Mouse (Mus musculus) MEL (cell line): Measurements from ENCODE around the gene Rnf144b. TPM values are rescaled to one million over a fixed set of nuclear protein-coding genes. Genes with fewer than 3 reads are reported as not detected.

Experiments
- DNase-seq: peaks from one replicate; pipeline ENCODE4 v3.0.0; 2011; ENCODE audit warnings: low read depth, low spot score
- H3K27ac ChIP-seq: 2 replicates; pipeline ENCODE4 v1.5.1; 2012; ENCODE audit warnings: low read depth, mild to moderate bottlenecking, control low read depth, low read length, moderate library complexity; ENCODE audit not compliant: control insufficient read depth
- H3K27me3 ChIP-seq, 2 experiments: fragments of 150-350 bp in 1 of 2; sonication (generic) in 1 of 2; 2 replicates each; pipeline ENCODE4 v1.6.1; 2012; ENCODE audit warnings: low read length in 2 of 2, mild to moderate bottlenecking in 2 of 2, improper control_type of control experiment in 1 of 2, moderate library complexity in 1 of 2; ENCODE audit not compliant: insufficient read depth in 2 of 2, control insufficient read depth in 1 of 2
- H3K36me3 ChIP-seq, 2 experiments: 2 replicates each; pipeline ENCODE4 v1.6.1; 2012 to 2014; ENCODE audit warnings: low read length in 2 of 2, improper control_type of control experiment in 1 of 2, inconsistent platforms in 1 of 2, mild to moderate bottlenecking in 1 of 2; ENCODE audit not compliant: insufficient read depth in 2 of 2, control insufficient read depth in 1 of 2
- H3K4me1 ChIP-seq, 2 experiments: fragments of 150-350 bp in 1 of 2; sonication (generic) in 1 of 2; 2 replicates each; pipeline ENCODE4 v1.6.1; 2012; ENCODE audit warnings: low read length in 2 of 2, improper control_type of control experiment in 1 of 2, mild to moderate bottlenecking in 1 of 2; ENCODE audit not compliant: insufficient read depth in 2 of 2, control insufficient read depth in 1 of 2
- H3K4me3 ChIP-seq, 2 experiments: fragments of 150-350 bp in 1 of 2; sonication (generic) in 1 of 2; 2 replicates each; pipeline ENCODE4 v1.5.1; 2012; ENCODE audit warnings: low read depth in 2 of 2, low read length in 2 of 2, mild to moderate bottlenecking in 2 of 2, moderate library complexity in 2 of 2, control low read depth in 1 of 2, improper control_type of control experiment in 1 of 2; ENCODE audit not compliant: control insufficient read depth in 1 of 2, insufficient read depth in 1 of 2
- H3K79me2 ChIP-seq: 2 replicates; pipeline ENCODE4 v1.6.1; 2012; ENCODE audit warnings: mild to moderate bottlenecking, low read length, moderate library complexity; ENCODE audit not compliant: control insufficient read depth, poor library complexity, insufficient read depth
- H3K9ac ChIP-seq: 2 replicates; pipeline ENCODE4 v1.6.1; 2012; ENCODE audit warnings: low read depth, mild to moderate bottlenecking, control low read depth, low read length, moderate library complexity; ENCODE audit not compliant: control insufficient read depth, poor library complexity, severe bottlenecking
- H3K9me3 ChIP-seq: fragments of 150-350 bp; sonication (generic); replicated peaks from 2 replicates; pipeline ENCODE4 v1.6.1; 2012; ENCODE audit warnings: mild to moderate bottlenecking, low read length, improper control_type of control experiment, moderate library complexity; ENCODE audit not compliant: insufficient read depth
- CHD1 ChIP-seq: IDR thresholded peaks from 2 replicates; pipeline ENCODE4 v1.6.1; 2012; ENCODE audit warnings: low read depth, mild to moderate bottlenecking, inconsistent platforms, low read length, improper control_type of control experiment
- CHD2 ChIP-seq: IDR thresholded peaks from 2 replicates; pipeline ENCODE4 v1.6.1; 2011; ENCODE audit warnings: low read length, improper control_type of control experiment
- CTCF ChIP-seq, 3 experiments: IDR thresholded peaks in 2 of 3; conservative IDR thresholded peaks in 1 of 3; 2 replicates each; pipeline ENCODE4 v1.5.1; 2011 to 2012; ENCODE audit warnings: low read length in 3 of 3, low read depth in 2 of 3, mild to moderate bottlenecking in 2 of 3, improper control_type of control experiment in 1 of 3, inconsistent platforms in 1 of 3, mixed read lengths in 1 of 3, moderate library complexity in 1 of 3; ENCODE audit not compliant: control insufficient read depth in 1 of 3, insufficient read depth in 1 of 3, poor library complexity in 1 of 3, severe bottlenecking in 1 of 3
- E2F4 ChIP-seq: IDR thresholded peaks from 2 replicates; pipeline ENCODE4 v1.6.1; 2011; ENCODE audit warnings: low read depth, low read length, improper control_type of control experiment, borderline replicate concordance
- ELF1 ChIP-seq: IDR thresholded peaks from 2 replicates; pipeline ENCODE4 v1.6.1; 2014; ENCODE audit warnings: low read depth, mild to moderate bottlenecking, inconsistent platforms, low read length, improper control_type of control experiment, moderate library complexity
- EP300 ChIP-seq, 2 experiments: IDR thresholded peaks; 2 replicates each; pipeline ENCODE4 v1.6.1; 2011; ENCODE audit warnings: improper control_type of control experiment in 2 of 2, low read length in 2 of 2, low read depth in 1 of 2, mild to moderate bottlenecking in 1 of 2
- ETS1 ChIP-seq: IDR thresholded peaks from 2 replicates; pipeline ENCODE4 v1.6.1; 2012; ENCODE audit warnings: low read depth, mild to moderate bottlenecking, inconsistent platforms, low read length, improper control_type of control experiment, moderate library complexity
- GABPA ChIP-seq: IDR thresholded peaks from 2 replicates; pipeline ENCODE4 v1.6.1; 2012; ENCODE audit warnings: low read depth, mild to moderate bottlenecking, inconsistent platforms, low read length, improper control_type of control experiment, moderate library complexity
- JUND ChIP-seq: IDR thresholded peaks from 2 replicates; pipeline ENCODE4 v1.6.1; 2011; ENCODE audit warnings: low read depth, mild to moderate bottlenecking, improper control_type of control experiment, low read length
- MAFK ChIP-seq: IDR thresholded peaks from 2 replicates; pipeline ENCODE4 v1.6.1; 2011; ENCODE audit warnings: low read depth, mild to moderate bottlenecking, low read length, improper control_type of control experiment, borderline replicate concordance
- MAZ ChIP-seq: IDR thresholded peaks from 2 replicates; pipeline ENCODE4 v1.6.1; 2012; ENCODE audit warnings: low read depth, mild to moderate bottlenecking, inconsistent platforms, low read length, improper control_type of control experiment
- MYB ChIP-seq: IDR thresholded peaks from 2 replicates; pipeline ENCODE4 v1.6.1; 2011; ENCODE audit warnings: mild to moderate bottlenecking, low read depth, low read length, improper control_type of control experiment
- MYC ChIP-seq: IDR thresholded peaks from 2 replicates; pipeline ENCODE4 v1.6.1; 2011; ENCODE audit warnings: low read depth, mild to moderate bottlenecking, low read length, improper control_type of control experiment, moderate library complexity
- NELFE ChIP-seq: IDR thresholded peaks from 2 replicates; pipeline ENCODE4 v1.6.1; 2011; ENCODE audit warnings: low read depth, low read length, improper control_type of control experiment
- NRF1 ChIP-seq: IDR thresholded peaks from 2 replicates; pipeline ENCODE4 v1.6.1; 2014; ENCODE audit warnings: low read depth, mild to moderate bottlenecking, inconsistent platforms, low read length, improper control_type of control experiment, moderate library complexity; ENCODE audit not compliant: poor library complexity, insufficient read depth, severe bottlenecking
- POLR2AphosphoS2 ChIP-seq: IDR thresholded peaks from 2 replicates; pipeline ENCODE4 v1.6.1; 2011; ENCODE audit warnings: low read length, improper control_type of control experiment
- RAD21 ChIP-seq: IDR thresholded peaks from 2 replicates; pipeline ENCODE4 v1.6.1; 2011; ENCODE audit warnings: mild to moderate bottlenecking, low read depth, low read length, improper control_type of control experiment
- RCOR1 ChIP-seq: IDR thresholded peaks from 2 replicates; pipeline ENCODE4 v1.6.1; 2012; ENCODE audit warnings: low read depth, mild to moderate bottlenecking, inconsistent platforms, low read length, improper control_type of control experiment
- TAL1 ChIP-seq: IDR thresholded peaks from 2 replicates; pipeline ENCODE4 v1.6.1; 2012; ENCODE audit warnings: mild to moderate bottlenecking, inconsistent platforms, low read length, moderate library complexity, mixed read lengths
- TBP ChIP-seq: IDR thresholded peaks from 2 replicates; pipeline ENCODE4 v1.8.0; 2011; ENCODE audit warnings: low read depth, low read length, improper control_type of control experiment
- USF2 ChIP-seq, 2 experiments: IDR thresholded peaks; 2 replicates each; pipeline ENCODE4 v1.6.1; 2011 to 2012; ENCODE audit warnings: improper control_type of control experiment in 2 of 2, low read length in 2 of 2, borderline replicate concordance in 1 of 2, inconsistent platforms in 1 of 2, low read depth in 1 of 2, mild to moderate bottlenecking in 1 of 2; ENCODE audit not compliant: insufficient read depth in 1 of 2
- ZC3H11A ChIP-seq: IDR thresholded peaks from 2 replicates; pipeline ENCODE4 v1.6.1; 2012; ENCODE audit warnings: low read depth, mild to moderate bottlenecking, inconsistent platforms, low read length, improper control_type of control experiment
- ZMIZ1 ChIP-seq: IDR thresholded peaks from 2 replicates; pipeline ENCODE4 v1.6.1; 2012; ENCODE audit warnings: low read depth, mild to moderate bottlenecking, inconsistent platforms, low read length, improper control_type of control experiment, moderate library complexity
- ZNF384 ChIP-seq: IDR thresholded peaks from 2 replicates; pipeline ENCODE4 v1.6.1; 2012; ENCODE audit warnings: low read depth, mild to moderate bottlenecking, inconsistent platforms, low read length, improper control_type of control experiment
- polyA plus RNA-seq, 2 experiments: library from polyadenylated mRNA; stranded (reverse) in 1 of 2; unstranded in 1 of 2; fragments of >175 nt in 1 of 2; fragments of >200 nt in 1 of 2; gene quantifications; 2 replicates each; pipeline versions ENCODE4 v1.2.1 to v1.2.4; 2012; ENCODE audit warnings: low replicate concordance in 2 of 2, low read depth in 1 of 2; ENCODE audit not compliant: insufficient read length in 2 of 2, insufficient read depth in 1 of 2, missing spikeins in 1 of 2
- total RNA-seq: library from RNA; depleted of rRNA; stranded (reverse); fragments of 300-350 nt; gene quantifications from 2 replicates; pipeline ENCODE4 v1.2.3, GENCODE M21; 2012

Rnf144b gene
- total and polyA plus RNA-seq, 3 experiments = not detected

- Histone ChIP-seq H3K4me1 (no peaks in the 10 kb centered on the region), H3K79me2 (no peaks in the 10 kb centered on the region), H3K4me3 (no peak overlapping the region), H3K9me3 (no peaks in the 10 kb centered on the region)
- no peak for TF ChIP-seq MAFK
- no peak for TF ChIP-seq ZC3H11A
- no peak for TF ChIP-seq MYC
- no peak for TF ChIP-seq TAL1
- no peak for TF ChIP-seq RAD21
- no peak for TF ChIP-seq GABPA
- TF ChIP-seq MAZ = no peak
- TF ChIP-seq, all 39 proteins: peak for 0
- DNase-seq = no peak
- Histone ChIP-seq H3K9ac (no peak overlapping the region), H3K27ac (no peak overlapping the region), H3K36me3 (no peaks in the 10 kb centered on the region), H3K27me3 (no peaks in the 10 kb centered on the region)
These were observed 42.3 kb downstream of the Rnf144b start for GRCm38 (mm10) chr13:47164732-47165131.

DNA sequence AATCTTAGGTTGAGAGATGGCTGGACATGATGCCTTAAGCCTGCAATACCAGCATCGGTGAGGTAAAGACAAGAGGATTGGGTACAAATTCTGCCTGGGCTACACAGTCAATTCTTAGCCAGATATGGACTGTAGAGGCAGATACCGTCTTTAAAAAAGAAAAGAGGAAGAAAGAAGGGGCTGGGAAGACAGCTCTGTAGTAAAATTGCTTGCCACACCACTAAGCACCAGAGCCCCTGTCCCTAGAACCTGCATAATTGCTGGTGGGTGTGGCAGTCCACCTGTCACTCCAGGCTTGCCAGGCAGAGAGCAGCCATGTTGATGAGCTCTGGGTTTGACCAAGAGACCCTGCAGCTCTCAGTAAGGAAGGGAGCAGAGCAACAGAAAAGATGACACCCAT lies 42.8 kb downstream of the Rnf144b start:
- no peak overlapping the region for H3K27ac ChIP-seq
- no peaks in the 10 kb centered on the region for H3K79me2 ChIP-seq
- no peaks in the 10 kb centered on the region for H3K9me3 ChIP-seq
- no peaks in the 10 kb centered on the region for H3K27me3 ChIP-seq
- DNase-seq = no peak
- no peak for TF ChIP-seq MAFK
- no peak overlapping the region for H3K4me3 ChIP-seq
- H3K4me1 ChIP-seq = no peaks in the 10 kb centered on the region
- no peak overlapping the region for H3K9ac ChIP-seq
- no peaks in the 10 kb centered on the region for H3K36me3 ChIP-seq

GRCm38 (mm10) chr13:47168484-47168883 lies 46.0 kb downstream of the Rnf144b start:
- no peaks in the 10 kb centered on the region for H3K27me3 ChIP-seq
- DNase-seq = no peak
- H3K4me3 ChIP-seq = no peak overlapping the region
- H3K27ac ChIP-seq = no peak overlapping the region
- no peaks in the 10 kb centered on the region for H3K79me2 ChIP-seq
- no peak overlapping the region for H3K9ac ChIP-seq
- H3K4me1 ChIP-seq = no peaks in the 10 kb centered on the region
- TF ChIP-seq ELF1 = no peak
- TF ChIP-seq E2F4 = no peak
- TF ChIP-seq MAZ = no peak
- TF ChIP-seq NELFE = no peak
- TF ChIP-seq GABPA = no peak
- no peak for TF ChIP-seq ZMIZ1
- no peak for TF ChIP-seq EP300 (IDR thresholded peaks at IDR 0.05; ENCODE audit: low read depth in 1 of 2, low read length in 2 of 2)
- no peak for TF ChIP-seq CHD2
- TF ChIP-seq RCOR1 = no peak
- TF ChIP-seq CHD1 = no peak
- no peak for TF ChIP-seq JUND
- no peak for TF ChIP-seq NRF1
- no peak for TF ChIP-seq TBP
- no peak for TF ChIP-seq MYC
- TF ChIP-seq USF2 (IDR thresholded peaks at IDR 0.05; ENCODE audit: borderline replicate concordance in 1 of 2, insufficient read depth in 1 of 2, low read depth in 1 of 2, low read length in 2 of 2) = no peak
- no peak for TF ChIP-seq ZNF384
- no peak for TF ChIP-seq CTCF (IDR thresholded peaks at IDR 0.05 in 2 of 3, conservative IDR thresholded peaks at IDR 0.05 in 1 of 3; ENCODE audit: control insufficient read depth in 1 of 3, insufficient read depth in 1 of 3, low read depth in 2 of 3, low read length in 3 of 3, poor library complexity in 1 of 3, severe bottlenecking in 1 of 3)
- no peak for TF ChIP-seq POLR2AphosphoS2
- TF ChIP-seq MYB = no peak
- TF ChIP-seq ETS1 = no peak
- no peaks in the 10 kb centered on the region for H3K36me3 ChIP-seq
- no peaks in the 10 kb centered on the region for H3K9me3 ChIP-seq
